Mouse (Mus musculus) natural killer cell, adult 2 months (primary cell): ENCODE measurements at regions not wholly inside any gene's neighbourhood (a gene's known extent, or its start where the extent isn't known, plus 50 kb on each side); places are given as distances from the start of the nearest gene placed in this dataset.

Experiments
- DNase-seq, 2 experiments: peaks; one replicate each; pipeline ENCODE4 v3.0.0; 2022; ENCODE audit warnings: low spot score in 2 of 2

DNA sequence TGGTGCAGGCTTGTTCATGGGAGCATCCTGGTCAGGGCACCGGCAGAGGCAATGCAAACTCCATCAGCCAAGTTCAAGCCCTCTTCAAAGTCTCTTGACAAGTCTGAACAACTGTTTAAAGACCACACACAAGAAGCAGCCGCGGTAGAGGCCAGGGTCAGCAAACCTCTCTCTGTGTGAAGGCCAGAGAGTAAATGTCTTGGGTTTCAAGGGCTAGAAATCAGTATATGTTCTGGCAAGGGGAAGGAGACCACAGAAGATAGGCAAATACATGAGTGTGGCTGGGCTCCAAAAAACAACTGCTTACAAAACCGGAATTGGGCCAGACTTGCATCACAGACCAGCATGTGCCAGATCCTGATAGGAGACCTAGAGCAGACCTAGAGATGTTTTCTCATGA is 203.0 kb downstream of the Sptssa start:
- no peak for DNase-seq

DNA sequence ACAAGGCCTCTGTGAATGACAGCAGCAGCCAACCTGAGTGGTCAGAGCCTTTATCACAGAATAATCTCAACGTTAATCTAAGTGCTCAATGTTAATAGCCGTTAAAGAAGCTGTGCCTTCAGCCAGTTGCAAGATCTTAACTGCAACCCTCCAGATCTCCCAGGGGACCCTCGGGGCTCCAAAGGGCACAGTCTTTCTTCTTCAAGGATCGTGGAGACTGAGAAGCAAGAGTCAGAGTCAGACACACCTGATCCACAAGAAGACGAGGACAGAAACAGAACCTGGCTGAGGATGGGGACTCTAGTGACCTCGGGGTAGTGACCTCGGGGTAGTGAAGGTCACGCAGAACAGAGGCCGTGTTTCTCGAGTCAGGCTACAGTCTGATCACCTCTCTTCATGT is 206.0 kb downstream of the Sptssa start:
- DNase-seq, result no peak

DNA sequence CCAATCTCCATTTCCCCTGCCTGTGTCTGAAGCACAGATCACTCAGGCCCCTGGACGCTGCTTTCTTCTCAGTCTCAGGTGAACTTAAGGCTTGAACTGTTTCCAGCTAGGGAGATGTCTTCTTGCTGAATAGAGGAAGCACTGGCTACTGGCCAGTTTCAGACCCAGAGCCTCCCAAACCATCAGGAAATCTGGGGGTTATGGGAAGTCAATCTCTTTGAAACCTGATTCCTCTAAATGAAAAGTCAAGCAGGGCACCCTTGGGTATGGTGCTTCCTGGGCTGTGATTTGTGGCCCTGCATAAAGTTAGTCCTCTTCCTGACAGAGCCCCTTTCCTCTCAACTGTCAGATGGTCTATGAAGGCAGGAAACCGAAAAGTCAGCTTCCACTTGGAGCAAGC is 208.2 kb downstream of the Sptssa start:
- no peak for DNase-seq

DNA sequence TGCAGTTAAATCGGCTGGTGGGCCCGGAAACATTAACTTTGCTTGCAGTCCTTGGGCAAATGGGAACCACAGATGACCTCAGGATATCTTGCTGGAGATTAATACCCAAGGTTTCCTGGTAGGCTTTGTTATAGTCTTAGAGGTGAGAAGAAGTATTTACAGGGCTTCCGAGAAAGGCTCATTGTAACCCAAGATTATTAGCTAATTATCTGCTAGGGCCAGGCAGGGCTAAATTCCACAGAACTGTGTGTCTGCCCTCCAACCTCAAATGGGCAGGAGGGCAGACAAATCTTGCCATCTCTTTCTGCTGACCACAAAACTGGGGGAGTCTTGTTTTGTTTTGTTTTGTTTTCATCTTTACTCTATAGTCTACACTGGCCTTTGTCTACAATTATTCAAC is 209.0 kb downstream of the Sptssa start:
- no peak for DNase-seq

DNA sequence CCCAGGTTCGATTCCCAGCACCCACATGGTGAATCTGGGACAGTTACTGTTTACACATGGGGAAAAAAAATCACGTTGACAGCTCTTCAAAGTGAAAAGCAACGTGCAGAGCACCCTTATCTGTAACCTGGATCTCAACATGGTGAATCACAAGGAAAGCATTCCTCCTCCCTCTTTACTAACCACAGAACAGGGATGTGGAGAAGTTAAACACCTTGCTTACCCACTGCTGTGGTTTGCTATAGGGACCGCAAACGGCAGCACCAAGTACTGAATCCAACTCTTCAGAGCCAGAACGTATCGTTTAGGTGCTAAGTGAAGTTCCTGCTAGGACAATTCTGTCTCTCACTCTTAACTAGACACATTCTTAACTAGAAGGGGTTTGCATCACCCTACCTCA is 210.0 kb downstream of the Sptssa start:
- DNase-seq, result no peak

DNA sequence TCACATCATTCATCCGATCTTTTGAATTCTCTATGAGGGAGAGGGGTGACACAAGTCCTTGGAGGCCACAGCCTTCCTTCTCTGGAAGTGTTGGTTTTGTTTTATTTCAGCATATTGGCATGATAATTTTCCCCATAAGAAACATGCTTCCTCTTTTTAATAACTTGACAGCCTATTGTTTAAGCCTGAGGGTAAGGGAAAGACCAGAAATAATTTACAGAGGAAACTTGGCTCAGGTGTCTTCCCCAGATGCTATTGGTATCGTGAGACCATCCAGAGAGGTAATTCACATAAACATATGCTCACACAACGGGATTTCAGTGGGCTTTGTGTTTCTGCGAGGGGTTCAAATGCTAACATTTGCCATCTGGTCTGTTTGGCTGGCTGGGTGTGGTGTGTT is 212.0 kb downstream of the Sptssa start:
- DNase-seq, result no peak

DNA sequence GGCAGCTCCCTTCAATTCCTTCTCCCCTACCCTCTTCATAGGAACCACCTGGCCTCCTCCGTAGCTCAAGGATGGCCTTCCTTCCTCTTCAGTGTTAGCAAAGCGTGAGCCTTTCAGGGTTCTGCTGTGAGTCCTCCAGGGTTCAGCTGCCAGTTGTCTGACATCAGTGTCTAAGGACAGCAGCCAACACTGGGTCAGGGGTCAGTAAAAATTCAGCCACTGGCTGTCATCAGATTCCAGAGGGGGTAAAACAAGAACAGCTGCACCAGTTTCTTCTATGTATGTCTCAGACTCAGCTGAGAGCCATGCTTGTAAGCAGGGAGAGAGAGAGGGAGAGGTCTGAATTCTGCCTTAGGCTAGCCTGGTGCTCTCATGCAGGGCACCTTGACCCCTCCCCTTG is 213.1 kb downstream of the Sptssa start:
- no peak for DNase-seq

DNA sequence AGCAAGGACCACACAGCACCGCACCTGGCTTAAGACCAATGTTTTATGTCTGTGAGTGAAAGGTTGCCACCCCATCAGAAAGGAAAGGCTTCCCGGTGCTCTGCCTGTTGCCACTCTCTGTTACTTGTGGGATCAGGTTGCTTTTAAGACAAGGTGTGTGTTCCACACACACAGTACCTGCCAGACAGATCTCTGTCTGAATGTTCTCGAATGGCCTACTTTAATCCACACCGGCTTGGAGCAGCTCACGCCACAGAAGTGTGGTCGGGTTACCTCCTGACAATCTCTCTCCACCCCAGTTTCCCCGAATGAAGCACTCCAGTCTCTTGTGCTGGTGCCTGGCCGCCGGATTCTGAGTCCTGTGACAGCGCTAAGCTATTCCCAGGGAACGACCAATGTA is 214.0 kb downstream of the Sptssa start:
- DNase-seq, result no peak

DNA sequence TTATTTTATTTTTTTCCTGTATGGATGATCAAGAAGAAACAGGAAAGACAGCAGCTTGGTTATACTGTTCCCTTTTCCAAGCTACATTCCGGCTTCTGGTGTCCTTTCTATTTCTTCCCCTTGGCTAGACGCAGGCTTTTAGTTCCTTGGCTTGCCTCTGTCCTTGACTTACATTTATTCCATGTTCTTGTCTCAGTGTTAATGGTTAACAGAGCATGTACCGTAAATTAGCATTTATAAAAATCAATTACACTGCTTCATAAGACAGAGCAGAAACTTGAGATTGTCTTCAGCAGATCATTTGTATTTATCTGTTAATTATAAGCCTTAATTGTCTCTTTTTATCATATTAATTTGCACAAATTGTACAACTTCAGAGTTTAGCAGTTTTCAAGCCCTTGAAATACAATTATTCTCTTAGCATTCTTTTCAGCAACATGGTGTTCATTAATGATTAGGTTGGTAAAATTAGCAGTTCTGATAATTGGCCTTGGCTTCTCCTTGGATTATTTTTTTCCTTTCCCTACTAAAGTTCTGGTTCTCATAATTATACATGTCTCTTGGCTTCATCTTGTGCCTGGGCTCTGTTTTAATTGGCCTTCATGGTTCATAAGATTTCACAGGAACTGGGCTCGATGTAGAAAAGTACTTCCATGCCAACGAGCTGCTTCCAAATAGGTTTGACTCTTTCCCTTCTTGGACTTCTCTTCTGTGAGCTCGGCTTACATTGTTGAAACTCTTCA is 215.4 kb downstream of the Sptssa start:
- DNase-seq, result no peak

DNA sequence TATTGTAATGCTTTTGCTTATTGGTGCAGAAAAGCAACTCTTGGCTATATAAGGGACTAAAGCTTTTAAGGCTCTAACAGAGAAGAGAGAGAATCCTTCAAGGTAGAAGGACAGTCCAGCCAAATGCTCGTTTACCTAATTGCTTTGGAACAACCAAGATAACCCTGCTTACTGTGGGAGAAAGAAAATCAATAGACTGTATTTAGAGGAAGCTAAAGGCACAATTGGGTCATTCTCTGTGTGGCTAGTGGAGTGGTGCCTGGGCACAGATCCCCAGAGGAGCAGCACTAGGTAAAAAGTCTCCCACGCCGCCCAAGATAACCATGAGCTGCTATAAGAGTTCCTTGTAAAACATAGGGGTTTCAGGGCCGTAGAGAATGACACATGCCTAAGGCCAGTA is 217.6 kb downstream of the Sptssa start:
- no peak for DNase-seq

DNA sequence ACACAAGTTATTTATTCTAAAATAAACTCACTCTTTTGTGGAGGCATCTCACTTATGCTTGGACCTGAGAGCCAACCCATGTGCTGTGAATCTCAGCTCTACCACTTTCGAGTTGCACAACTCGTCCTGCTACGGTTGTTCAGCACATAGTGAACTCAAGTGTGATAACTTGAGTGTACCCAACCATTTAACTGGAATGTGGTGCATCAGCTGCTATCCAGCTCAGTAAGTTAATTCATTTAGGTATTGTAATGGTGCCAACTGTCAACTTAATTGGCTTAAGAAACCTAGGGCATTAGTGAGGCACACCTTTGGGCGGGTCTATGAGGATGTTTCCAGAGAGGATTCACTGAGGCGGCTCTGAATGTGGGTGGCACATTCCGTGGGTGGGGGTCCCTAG is 221.6 kb upstream of the Egln3 start:
- DNase-seq, result no peak

DNA sequence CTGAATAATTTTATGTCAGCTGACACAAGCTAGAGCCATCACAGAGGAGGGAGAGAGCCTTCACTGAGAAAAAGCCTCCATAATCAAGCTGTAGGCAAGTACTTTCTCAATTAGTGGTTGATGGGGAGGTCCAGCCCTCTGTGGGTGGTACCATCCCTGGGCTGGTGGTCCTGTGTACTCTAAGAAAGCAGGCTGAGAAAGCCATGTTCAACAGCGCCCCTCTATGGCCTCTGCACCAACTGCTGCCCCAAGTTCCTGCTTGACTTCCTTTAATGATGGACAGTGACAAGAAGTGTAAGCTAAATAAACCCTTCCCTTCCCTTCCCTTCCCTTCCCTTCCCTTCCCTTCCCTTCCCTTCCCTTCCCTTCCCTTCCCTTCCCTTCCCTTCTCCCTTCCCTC is 211.2 kb upstream of the Egln3 start:
- DNase-seq, result no peak

DNA sequence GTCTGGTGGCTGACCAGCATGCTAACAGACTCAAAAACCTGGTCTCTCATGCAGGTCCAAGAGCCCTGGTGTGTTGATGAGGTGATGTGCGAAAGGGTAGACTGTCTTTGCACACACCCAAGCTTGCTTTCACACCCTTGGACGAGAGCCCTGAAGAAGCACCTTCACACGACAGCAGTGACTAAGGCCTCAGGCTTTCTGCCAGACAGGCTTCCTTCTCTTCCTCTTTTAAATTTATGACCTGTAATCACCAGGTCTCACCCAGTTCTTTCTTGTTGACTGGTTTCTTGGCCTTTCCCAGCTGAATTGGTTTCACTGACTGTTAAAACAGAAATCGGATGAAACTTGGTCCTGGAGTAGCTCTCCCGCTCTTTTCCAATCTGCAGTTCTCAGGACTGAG is 210.5 kb upstream of the Egln3 start:
- DNase-seq, result no peak

DNA sequence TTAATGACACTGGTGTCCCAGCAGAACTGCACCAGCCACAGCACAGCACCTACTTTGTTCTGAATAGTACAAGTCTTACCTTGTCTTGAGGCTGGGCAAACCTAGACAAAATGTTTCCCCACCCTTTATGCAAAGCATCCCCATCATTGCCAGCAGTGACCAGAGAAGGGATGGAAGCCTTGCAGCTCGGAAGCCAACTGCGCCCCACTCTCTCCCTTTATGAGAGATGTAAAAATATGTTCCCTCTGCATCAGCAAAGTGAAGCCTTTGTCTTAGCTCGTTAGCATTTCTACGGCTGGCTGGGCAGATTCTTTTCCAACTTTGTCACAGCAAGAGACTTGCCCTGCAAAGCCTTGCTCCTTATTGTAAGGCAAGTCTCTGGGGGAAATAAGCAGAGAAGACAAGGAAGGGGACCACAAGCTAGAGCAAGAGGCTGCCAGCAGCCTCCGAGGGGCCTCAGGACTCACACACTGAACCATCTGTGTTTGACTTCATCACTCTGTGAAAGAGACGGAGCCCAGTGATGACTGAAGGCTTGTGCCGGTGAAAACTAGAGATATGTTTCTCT is 206.5 kb upstream of the Egln3 start:
- no peak for DNase-seq

DNA sequence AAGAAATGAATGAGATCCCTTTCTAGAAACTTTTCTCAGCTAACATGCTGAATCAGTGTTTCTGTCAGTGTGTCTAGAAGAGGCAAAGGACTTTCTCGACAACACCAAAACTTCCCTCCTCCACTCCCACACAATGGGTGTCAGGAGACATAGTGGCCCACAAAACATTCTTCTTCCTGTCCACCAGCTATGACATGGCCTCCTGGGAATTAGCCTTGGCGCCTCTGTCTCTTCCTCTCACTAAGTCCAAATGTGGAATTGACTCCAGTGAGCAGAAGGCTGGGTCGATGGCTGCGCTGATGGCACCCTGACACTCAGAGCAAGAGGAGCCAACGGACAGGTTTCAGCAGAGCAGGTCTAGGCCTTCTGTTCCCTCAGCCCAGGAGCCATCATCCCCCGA is 205.2 kb upstream of the Egln3 start:
- DNase-seq, result no peak

DNA sequence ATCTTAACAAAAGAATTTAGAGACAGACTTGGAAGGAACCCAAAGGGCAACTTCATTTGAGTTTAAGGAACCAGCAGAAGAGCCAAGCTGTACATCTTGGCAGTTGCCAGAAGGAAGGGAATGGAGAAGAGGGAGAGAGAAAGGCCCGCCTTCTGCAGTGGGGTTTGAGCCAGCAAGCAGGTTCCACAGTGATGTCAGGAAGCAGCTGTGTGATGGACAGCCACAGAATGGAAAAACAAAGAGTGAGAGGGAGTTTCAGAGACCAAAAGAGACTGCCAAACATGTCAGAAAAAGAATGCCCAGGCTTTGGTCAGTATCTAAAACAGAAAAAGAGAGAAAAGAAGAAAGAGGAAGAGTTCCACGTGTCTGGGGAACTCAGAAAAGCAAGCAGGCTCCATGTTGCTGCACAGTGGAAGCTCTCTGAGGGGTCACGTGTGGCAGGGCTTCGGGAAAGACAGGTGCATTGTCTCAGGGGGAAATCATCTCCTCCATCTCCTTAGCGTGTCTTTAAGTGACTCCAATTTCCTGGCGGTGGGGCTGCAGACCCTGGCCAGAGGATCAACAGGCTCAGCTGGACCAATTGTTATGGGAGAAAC is 203.7 kb upstream of the Egln3 start:
- no peak for DNase-seq

DNA sequence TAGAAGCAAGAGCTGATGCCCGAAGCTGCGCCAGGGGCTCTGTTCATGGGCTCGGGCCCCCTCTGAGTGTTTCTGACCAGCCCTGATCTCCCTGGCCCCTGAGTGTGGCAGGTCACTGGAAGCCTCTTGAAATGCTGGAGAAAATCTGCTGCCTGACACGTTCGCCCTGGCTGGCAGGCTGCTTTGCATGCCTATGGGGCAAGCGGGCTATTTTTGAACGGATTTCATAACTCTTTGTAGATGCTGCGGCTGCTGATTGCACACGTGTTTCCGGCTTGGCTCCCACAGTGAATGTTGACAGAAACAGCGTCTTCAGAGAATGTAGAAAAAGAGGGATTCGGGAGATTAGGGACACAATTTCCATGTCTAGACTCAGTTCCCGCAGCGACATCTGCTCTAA is 201.4 kb upstream of the Egln3 start:
- peak; percentile 7 to 21 for DNase-seq

DNA sequence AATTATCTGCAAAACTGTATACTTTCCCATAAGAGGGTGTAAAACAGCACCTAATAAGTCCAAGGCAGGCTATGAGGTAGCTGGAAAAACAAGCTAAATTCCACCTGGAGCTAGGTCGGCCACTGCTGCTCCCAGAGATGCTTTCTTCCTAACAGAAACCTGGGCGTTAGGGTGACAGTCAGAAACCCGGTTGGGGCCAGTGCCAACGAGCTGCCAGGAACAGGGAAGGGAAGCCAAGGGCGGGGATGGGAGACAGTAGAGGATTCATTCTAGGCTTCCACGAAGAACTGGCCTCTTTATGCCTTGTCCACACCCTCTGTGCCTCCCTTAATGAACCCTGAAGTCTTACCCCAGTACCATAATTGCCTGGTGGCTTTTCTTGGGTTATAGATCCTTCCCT is 198.9 kb upstream of the Egln3 start:
- DNase-seq, result no peak

DNA sequence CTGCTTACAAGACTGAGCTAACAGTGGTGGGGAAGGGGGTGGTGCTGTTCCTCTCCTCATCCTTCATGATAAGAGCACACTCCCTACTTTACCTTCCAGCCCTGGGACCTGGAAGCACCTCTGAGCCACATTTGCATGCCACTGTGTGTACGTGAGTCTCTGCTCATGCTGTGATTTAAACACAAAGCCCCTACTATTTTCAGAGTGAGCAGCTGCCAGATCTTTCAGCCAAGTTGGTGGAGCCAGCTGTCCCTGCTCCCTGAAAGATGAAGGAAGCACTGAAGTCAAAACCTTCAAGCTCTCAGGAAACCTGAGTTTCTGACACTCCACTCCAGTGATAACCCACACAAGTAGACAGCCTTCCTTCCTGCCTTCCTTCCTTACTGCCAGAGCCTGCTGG is 198.0 kb upstream of the Egln3 start:
- no peak for DNase-seq

DNA sequence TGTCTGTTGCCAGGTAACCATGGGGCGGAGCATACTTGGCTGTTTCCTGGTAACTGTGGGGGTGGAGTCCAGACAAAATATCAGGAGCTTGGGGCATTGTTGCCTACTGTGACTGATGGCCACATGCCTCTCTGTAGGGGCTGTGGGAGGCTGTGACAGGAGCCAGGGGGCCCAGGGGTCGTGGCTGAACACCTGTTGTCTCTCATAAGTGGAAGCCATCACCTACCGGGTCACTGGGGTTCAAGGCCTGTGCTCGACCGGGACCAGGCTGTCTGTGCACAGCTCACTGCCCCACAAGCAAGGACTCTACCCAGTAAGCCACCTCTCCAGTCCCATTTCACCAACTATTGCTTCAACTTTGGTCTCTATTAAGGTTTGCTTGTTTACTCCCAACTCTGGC is 196.4 kb upstream of the Egln3 start:
- DNase-seq, result no peak

DNA sequence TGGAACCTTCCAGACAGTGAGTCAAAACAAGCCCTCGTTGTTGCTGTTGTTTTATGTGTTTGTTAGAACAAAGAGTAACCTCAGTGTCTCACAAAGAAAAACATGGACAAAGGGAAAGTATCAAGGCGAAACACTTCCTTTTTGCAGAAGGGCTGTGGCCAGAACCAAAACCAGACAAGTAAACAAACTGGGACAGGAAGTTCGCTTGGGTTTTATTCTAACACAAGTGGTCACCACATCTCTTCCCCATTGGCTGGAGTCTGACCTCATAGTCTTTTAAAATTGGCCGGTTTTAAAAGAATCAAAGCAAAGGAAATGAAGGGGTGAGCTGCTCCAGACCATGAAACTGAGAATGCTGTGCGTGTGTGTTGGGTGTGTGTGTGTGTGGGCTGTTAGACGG is 194.4 kb upstream of the Egln3 start:
- peak; percentile 59 to 75 for DNase-seq

DNA sequence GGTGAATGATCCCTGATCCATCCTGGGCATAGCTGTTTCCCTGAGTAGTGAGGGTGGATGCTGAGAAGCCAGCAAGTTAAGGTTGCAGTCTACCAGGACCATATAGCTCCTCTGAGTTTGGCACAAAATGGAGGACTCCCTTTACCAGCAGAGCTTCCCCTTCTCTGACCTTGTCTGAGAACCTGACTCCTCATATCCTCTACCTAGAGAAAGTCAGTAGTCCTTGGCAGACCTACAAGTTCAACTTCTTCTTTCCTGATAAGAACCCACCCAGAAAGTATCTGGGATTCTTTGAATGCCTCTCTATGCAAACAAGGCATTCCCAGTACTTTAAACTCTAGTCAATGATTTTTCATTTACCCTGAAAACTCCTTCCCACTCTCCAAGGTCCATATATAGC is 193.3 kb upstream of the Egln3 start:
- no peak for DNase-seq

DNA sequence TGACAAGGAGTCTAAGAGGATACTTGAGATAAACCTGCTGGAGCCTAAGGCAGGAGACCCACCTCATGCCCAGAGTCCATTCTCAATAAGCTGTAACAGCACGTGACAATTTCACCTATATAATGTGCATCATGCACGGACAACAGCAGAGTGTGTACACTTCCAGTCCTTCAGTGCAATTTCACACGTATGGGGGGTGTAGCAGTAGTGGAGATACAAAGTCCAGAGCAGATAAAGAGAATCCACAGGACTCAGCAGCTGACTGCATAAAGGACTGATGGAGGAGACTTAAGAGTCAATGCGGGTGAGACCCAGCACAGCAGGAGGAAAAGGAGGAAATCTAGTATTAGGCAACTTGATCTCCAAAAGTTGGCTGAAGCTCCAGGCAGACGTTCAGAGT is 192.7 kb upstream of the Egln3 start:
- DNase-seq, result no peak

DNA sequence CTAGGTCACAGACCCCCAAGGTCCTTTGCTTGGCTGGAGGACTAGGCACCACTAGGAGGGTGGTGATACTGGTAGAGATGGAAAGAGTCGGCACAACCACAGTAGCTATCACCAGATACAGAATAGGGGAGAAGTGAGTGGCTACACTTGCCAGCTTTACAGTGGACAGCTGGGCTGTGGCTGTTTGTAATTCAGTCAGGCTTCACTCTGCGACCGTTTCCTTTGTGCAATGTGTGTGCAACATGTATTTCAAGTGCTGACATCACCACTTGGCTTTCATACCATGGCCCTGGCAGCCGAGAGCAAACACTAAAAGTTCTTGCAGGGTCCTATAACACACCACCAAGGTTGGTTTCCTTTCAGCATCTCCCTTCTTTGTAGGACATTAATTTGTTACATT is 181.7 kb upstream of the Egln3 start:
- no peak for DNase-seq
